In genomic region chr2:126740314-126740713, GRCm38 (mm10) we compare ENCODE assay signal across 19 mouse cellular contexts. TPM values are rescaled to one million over a fixed set of nuclear protein-coding genes. Genes with fewer than 3 reads are reported as not detected.
DNase-seq lines count a peak whose midpoint lies in the region; ATAC-seq and TF ChIP-seq lines count a peak whose summit lies in the region.
"Had no signal": no experiment of that assay in that cellular context is flagged by ENCODE, and none has a peak within 500 bp of the region (broad histone marks: within the 10 kb centered on the region; RNA-seq: fewer than 3 reads in every experiment).

No protein-coding gene starts in this region.

- no peak for TF ChIP-seq POLR2A in lung, adult 2 months (IDR thresholded peaks at IDR 0.05; ENCODE audit: borderline replicate concordance, extremely low read depth, low read depth, low read length)

- H3K4me1 ChIP-seq in lung, adult 2 months (ENCODE audit: control insufficient read depth, insufficient read depth, low read length) = no peaks in the 10 kb centered on the region; the same call in 1 of the 2 replicates
- no peaks in the 10 kb centered on the region for H3K4me1 ChIP-seq in hindbrain, embryonic 16.5 days (ENCODE audit: control insufficient read depth, insufficient read depth, low read depth, low read length)
- H3K4me1 ChIP-seq: embryonic facial prominence, embryonic 15.5 days; forebrain, embryonic 10.5 days; heart, embryonic 13.5 days; hindbrain, embryonic 15.5 days had no signal

- no peak for ATAC-seq in hindbrain, embryonic 16.5 days
- ATAC-seq: forebrain, embryonic 16.5 days; inflammation-experienced regulatory T-cells, adult 6 months had no signal

- H3K9me3 ChIP-seq in hindbrain, embryonic 16.5 days (ENCODE audit: control insufficient read depth, low read length) = no peaks in the 10 kb centered on the region
- H3K9me3 ChIP-seq: embryonic facial prominence, embryonic 15.5 days; forebrain, embryonic 10.5 days; heart, embryonic 13.5 days; hindbrain, embryonic 15.5 days had no signal

- H3K4me2 ChIP-seq in hindbrain, embryonic 16.5 days (ENCODE audit: low read length) = no peak overlapping the region
- H3K4me2 ChIP-seq: embryonic facial prominence, embryonic 15.5 days; heart, embryonic 13.5 days; hindbrain, embryonic 15.5 days had no signal

- no peak overlapping the region for H3K27ac ChIP-seq in hindbrain, embryonic 16.5 days (ENCODE audit: low read depth, low read length)
- H3K27ac ChIP-seq: embryonic facial prominence, embryonic 15.5 days; forebrain, embryonic 10.5 days; heart, embryonic 13.5 days; hindbrain, embryonic 15.5 days had no signal

- DNase-seq in right cerebral cortex, postnatal 14 days = peak; percentile 13
- DNase-seq in right cerebral cortex, adult 18-20 months = no peak
- peak; percentile 64 for DNase-seq in lung, adult 2 months
- peak; percentile 73 for DNase-seq in lung, postnatal 14 days
- no peak for DNase-seq in retina, embryonic 14.5 days (ENCODE audit: low spot score)
- DNase-seq in thymus, postnatal 36 days = no peak
- DNase-seq: adrenal gland, postnatal 25 days; cerebellum, adult 2 months; embryo, embryonic 11 days; gastrocnemius, postnatal 14 days; heart, postnatal 36 days had no signal

- no peak for TF ChIP-seq CTCF in lung, adult 2 months (IDR thresholded peaks at IDR 0.05; ENCODE audit: insufficient read depth, low read length)

- 53% methylated on average over 2 of the region's 2 CpGs for WGBS in lung, adult 2 months
- 86% methylated on average over 2 of the region's 2 CpGs for WGBS in hindbrain, embryonic 16.5 days

- peaks cover 23% of the 10 kb centered on the region for H3K36me3 ChIP-seq in hindbrain, embryonic 16.5 days (ENCODE audit: control insufficient read depth, insufficient read depth, low read length)

- H3K9ac ChIP-seq in hindbrain, embryonic 16.5 days (ENCODE audit: low read depth, low read length) = no peak overlapping the region
- H3K9ac ChIP-seq: embryonic facial prominence, embryonic 15.5 days; heart, embryonic 13.5 days; hindbrain, embryonic 15.5 days had no signal

- no peaks in the 10 kb centered on the region for H3K27me3 ChIP-seq in hindbrain, embryonic 16.5 days (replicated peaks; ENCODE audit: control insufficient read depth, insufficient read depth, low read length)
- H3K27me3 ChIP-seq: embryonic facial prominence, embryonic 15.5 days; heart, embryonic 13.5 days; hindbrain, embryonic 15.5 days had no signal

- no peak overlapping the region for H3K4me3 ChIP-seq in lung, adult 2 months (replicated peaks; ENCODE audit: extremely low read depth, low read depth, low read length)
- no peak overlapping the region for H3K4me3 ChIP-seq in hindbrain, embryonic 16.5 days (ENCODE audit: low read length)
- H3K4me3 ChIP-seq: embryonic facial prominence, embryonic 15.5 days; erythroblast, embryonic 14.5 days; forebrain, embryonic 10.5 days; heart, embryonic 13.5 days; hindbrain, embryonic 15.5 days had no signal

RNA-seq across cellular contexts. Expression of gene Usp8, which starts 33.2 kb away (rescaled TPM):
- 22.9 and 23.9 TPM in 2 replicates for polyA plus RNA-seq in lung, adult 2 months (2012; rRNA removed)
- 28.7 and 31.7 TPM in 2 replicates for polyA plus RNA-seq in hindbrain, embryonic 16.5 days (2015; fragmentation: Nextera tagmentation; extraction: Ambion mirVana)

RNA-seq across cellular contexts. Expression of gene Usp50, which starts 43.0 kb away (rescaled TPM):
- 0.49 and 0.84 TPM in 2 replicates for polyA plus RNA-seq in lung, adult 2 months (2012; rRNA removed)
- polyA plus RNA-seq in hindbrain, embryonic 16.5 days (2015; fragmentation: Nextera tagmentation; extraction: Ambion mirVana) = 1.8 and 2.1 TPM in 2 replicates

Comparison
In these comparisons a context has a peak if more than half of its experiments do, and no peak if none do; other contexts are left out.
1. DNase-seq: peak in right cerebral cortex, postnatal 14 days (single experiment), lung, adult 2 months (single experiment) and lung, postnatal 14 days (single experiment); none in right cerebral cortex, adult 18-20 months (single experiment), retina, embryonic 14.5 days (single experiment) and thymus, postnatal 36 days (0 of 2).